Mouse (Mus musculus): ENCODE measurements around the gene Mdn1.

Gene Mdn1

DNA sequence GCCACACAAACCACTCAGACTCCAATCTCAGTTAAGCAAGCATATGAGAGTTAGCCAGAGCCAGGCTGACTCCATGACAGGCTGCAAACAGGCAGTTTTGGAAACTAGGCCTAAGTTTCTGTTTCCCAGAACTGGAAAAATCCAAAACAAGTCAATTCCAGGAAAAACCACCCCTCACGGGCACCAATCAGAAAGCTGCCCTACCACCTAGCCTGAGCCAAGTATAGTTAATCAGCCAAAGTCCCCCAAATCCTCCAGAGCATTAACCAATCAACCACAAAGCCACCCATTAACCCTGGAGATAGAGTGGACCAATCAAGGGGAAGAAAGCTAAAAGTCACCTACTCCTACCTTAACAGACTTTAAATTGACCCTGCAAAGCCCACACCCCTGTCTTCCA lies 130.2 kb downstream of the Mdn1 start:
- no peak for DNase-seq (ENCODE audit: low read depth)

DNA sequence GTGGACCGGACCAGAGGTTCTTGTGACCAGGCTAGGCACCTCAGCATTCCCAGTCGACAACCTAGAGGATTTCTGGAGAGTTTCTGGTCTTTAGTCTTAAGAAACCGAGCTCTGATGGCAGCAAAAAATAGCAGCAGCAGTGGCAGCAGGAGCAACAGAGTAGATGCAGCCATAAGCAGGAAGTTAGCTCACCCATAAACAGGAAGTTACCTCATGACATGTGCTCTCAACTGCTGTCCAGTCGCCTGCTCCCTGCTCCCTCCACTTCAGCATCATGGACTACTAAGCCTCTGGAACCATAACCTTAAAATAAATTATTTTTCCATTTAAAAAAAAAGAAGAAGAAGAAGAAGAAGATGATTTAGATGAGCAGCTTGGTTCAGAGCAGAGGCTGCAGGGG lies 132.1 kb downstream of the Mdn1 start:
- no peak for DNase-seq (ENCODE audit: low read depth)

DNA sequence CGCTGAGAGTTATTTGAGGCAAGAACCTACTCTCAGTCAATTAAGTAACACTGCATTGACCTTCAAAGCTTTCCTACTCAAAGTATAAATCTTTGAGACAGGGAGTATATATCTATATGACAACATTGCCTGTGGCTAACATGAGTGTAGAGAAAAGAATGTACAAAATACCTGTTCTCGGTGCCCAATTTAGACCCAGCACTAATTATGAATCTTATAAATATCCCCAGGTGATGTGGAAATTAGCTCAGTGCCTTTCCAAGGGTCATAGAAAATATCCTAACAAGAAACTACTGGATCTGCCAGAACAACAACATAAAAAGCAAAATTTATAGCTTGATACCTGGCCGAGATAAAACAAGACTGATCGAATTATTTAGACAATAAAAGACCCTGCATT lies 142.1 kb downstream of the Mdn1 start:
- no peak for DNase-seq (ENCODE audit: low read depth)

DNA sequence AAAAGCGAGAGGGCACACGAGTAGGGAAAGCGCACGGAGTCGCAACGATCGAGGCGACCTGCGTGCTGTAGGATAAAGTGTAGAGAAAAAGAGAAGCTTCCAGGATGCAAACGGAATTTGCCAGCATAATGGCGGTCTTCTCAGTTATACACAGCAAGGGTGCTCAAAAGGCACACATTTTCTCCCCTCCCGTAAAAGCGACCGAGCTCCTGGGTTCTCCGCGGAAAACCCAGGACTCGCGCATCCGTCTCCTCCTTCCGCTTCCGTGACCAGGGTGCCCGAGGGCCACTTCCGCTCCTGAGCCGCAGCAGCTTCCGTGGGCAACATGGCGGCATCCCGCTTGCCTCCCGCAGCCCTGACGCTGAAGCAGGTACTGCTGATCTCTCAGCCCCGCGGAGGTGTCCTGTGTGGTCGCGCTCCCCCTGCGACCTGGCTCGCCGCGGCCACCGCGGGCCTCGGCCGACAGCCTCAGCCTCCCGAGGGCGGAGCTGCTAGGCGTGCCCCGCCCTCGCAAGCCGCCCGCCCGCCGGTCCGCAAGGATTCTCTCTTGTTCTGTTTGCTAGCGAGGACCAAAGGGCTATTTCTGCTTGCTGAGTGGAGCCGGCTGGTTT lies 143.2 kb downstream of the Mdn1 start, which contains the start of gene Lyrm2:
Lyrm2 (plus strand) TSS at position 288 of the 611 bp plus-strand sequence.
- DNase-seq (ENCODE audit: low read depth): peak; percentile 62

DNA sequence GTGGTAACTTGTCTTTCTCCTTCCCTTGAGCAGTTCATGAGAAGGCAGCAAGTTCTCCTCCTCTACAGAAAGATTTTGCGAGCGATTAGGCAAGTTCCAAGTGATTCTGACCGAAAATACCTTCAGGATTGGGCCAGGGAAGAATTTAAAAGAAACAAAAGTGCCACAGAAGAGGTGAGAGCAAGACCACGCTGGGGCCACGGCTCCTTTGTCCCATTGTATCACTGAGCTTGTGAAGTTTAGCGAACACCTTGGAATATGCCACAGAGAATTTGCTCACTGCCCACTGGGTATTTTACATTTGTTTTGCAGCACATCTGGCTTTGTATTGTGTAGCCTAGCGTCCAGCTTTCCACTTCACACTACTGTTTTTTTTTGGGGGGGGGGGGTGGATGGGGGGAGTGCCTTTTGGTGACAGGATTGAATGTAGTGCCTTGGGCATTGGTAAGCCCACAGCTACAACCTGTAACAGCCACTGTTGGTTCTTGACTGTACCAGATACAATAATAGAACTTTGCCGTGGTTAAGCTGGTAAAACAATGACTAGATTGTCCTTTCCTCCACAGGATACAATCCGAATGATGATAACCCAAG lies 143.8 kb downstream of the Mdn1 start:
- DNase-seq (ENCODE audit: low read depth): no peak

DNA sequence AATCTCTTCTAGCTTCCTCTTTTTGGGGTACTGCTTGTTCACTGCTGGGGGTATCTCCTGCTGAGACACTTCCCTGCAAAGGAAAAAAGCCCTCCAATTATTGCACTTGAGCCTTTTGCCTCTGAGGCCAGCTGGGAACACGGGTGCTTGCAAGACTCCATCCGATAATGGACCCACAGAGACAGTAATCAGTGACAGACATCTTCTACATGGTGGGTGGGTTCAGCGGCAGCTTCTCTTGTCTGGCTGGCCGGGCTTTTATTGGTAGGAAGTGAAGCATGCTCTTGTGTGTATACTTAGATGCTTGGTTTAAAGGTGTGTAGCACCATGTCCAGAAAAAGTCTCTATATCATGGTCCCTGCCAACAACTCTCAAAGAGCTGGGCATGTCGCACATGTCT lies 160.6 kb downstream of the Mdn1 start:
- DNase-seq (ENCODE audit: low read depth): no peak

DNA sequence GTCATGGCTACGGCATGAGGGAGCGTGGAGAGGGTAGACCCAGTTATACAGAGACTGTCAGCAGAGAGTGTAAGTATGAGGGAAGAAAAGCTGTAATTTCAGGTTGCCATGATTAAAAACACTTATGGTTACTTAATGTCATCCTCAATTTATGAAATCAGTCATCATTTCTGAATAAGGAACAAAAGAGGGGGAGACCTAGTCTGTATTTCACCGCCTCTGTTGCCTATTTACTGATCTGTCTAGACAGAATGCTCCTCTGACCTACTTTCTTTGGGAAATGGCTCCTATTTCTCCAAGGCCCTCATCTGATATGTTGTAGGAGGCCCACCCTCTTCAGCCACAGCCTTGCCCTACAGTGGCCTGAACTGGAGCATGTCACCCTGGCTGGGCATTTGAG lies 163.8 kb downstream of the Mdn1 start:
- no peak for DNase-seq (ENCODE audit: low read depth)

DNA sequence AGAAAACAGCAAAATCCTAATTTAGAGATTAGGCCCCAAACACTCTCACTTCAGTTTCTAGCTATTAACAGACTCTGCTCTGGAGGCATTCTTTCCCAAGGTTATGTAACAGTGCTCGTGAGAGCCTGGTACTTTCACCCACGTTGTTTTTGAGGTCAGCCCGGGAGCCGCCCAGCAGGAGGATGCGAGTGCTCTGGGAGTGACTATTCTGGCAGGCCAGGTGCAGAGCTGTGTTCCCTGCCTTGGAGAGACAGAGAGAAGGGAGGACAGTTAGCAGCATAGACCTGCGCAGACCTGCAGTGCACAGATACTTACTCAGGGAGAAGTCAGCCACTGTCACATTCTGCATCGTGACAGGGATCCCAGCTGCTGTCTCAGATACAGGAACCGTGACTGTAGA lies 167.3 kb downstream of the Mdn1 start:
- DNase-seq (ENCODE audit: low read depth): no peak

Data from c-Kit-positive CD71-negative TER-119-negative erythroid progenitor cells, embryonic 14.5 days (primary cell).